Mouse (Mus musculus) intestine, embryonic 14.5 days (tissue): ENCODE results near the gene Prkch. TPM values are rescaled to one million over a fixed set of nuclear protein-coding genes. Genes with fewer than 3 reads are reported as not detected.

Source experiments
- ATAC-seq: fragments of 200-750 bp; cut with Nextera tagmentation; replicated peaks from 2 replicates; pipeline ENCODE4 v1.8.0; 2017; ENCODE audit warnings: low read depth, moderate number of reproducible peaks, moderate TSS enrichment, moderate library complexity; ENCODE audit not compliant: low FRiP score, low TSS enrichment
- DNase-seq: peaks from one replicate; pipeline ENCODE4 v3.0.0-alpha.2; 2018; ENCODE audit warnings: low spot score
- H3K27ac ChIP-seq: fragments of 300-500 bp; sonication (generic); 2 replicates; pipeline ENCODE4 v1.5.1; 2014; ENCODE audit warnings: low read depth, mild to moderate bottlenecking, control low read depth
- H3K27me3 ChIP-seq: fragments of 300-500 bp; sonication (generic); replicated peaks from 2 replicates; pipeline ENCODE4 v1.6.1; 2014; ENCODE audit warnings: low read length, control low read depth; ENCODE audit not compliant: control insufficient read depth, insufficient read depth
- H3K36me3 ChIP-seq: fragments of 300-500 bp; sonication (generic); 2 replicates; pipeline ENCODE4 v1.6.1; 2014; ENCODE audit warnings: low read length, control low read depth; ENCODE audit not compliant: control insufficient read depth, insufficient read depth
- H3K4me1 ChIP-seq: fragments of 300-500 bp; sonication (generic); replicated peaks from 2 replicates; pipeline ENCODE4 v1.6.1; 2014; ENCODE audit warnings: low read length, control low read depth, mixed read lengths; ENCODE audit not compliant: control insufficient read depth, insufficient read depth
- H3K4me2 ChIP-seq: fragments of 300-500 bp; sonication (generic); 2 replicates; pipeline ENCODE4 v1.6.1; 2014; ENCODE audit warnings: low read length
- H3K4me3 ChIP-seq: fragments of 300-500 bp; sonication (generic); 2 replicates; pipeline ENCODE4 v1.5.1; 2014; ENCODE audit warnings: low read depth, low read length, control low read depth, mixed read lengths
- H3K9ac ChIP-seq: fragments of 300-500 bp; sonication (generic); 2 replicates; pipeline ENCODE4 v1.6.1; 2014; ENCODE audit warnings: mild to moderate bottlenecking, low read length
- H3K9me3 ChIP-seq: fragments of 300-500 bp; sonication (generic); 2 replicates; pipeline ENCODE4 v1.6.1; 2016; ENCODE audit warnings: low read length, control low read depth; ENCODE audit not compliant: control insufficient read depth
- WGBS: fragments of 180-500 bp; shearing (Covaris S2); extraction: QIAGEN DNeasy Blood & Tissue Kit; methylation state at CpG from one replicate; pipeline ENCODE4 v1.1.7; 2014; 5-methylcytosine and 5-hydroxymethylcytosine counted together
- polyA plus RNA-seq: library from polyadenylated mRNA; unstranded; fragments of >200 nt; fragmentation: Nextera tagmentation; extraction: Ambion mirVana; gene quantifications from 2 replicates; pipeline ENCODE4 v1.2.1, GENCODE M21; 2014

Gene Prkch
- polyA plus RNA-seq, 1 experiment from 2014 or later, result 8.0 TPM

DNA sequence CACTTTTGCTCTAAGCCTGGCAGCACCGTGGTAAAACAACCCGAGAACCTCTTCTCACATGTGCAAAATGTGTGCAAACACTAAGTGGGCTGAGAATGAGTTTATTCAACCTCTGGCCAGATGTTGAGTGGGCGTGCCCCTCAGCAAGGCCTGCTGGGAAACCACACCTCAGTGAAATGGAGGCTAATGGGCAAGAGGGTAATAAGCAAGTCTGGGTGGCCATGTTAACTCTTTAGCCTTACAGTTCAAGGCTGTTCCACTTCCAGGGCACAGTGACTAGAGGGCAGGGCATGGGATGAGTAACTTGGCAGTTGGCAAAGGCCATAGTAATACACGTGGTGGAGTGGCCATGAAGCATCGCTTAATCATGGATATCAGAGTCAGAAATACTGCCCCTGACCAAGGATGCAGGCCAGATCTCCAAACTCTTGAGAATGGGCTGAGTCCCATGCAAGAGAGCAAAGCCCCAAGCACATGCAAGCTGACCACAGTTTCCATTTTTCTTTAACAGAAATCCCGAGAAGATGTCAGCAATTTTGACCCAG, 191.9 kb downstream of the Prkch start:
- no peaks in the 10 kb centered on the region for H3K36me3 ChIP-seq
- no peak for ATAC-seq
- no peaks in the 10 kb centered on the region for H3K27me3 ChIP-seq
- no peak overlapping the region for H3K4me3 ChIP-seq
- no peaks in the 10 kb centered on the region for H3K4me1 ChIP-seq
- no peaks in the 10 kb centered on the region for H3K9me3 ChIP-seq
- no peak for DNase-seq
- 91% methylated on average over 6 of the region's 6 CpGs for WGBS
- H3K9ac ChIP-seq, result no peak overlapping the region
- no peak overlapping the region for H3K4me2 ChIP-seq
- no peak overlapping the region for H3K27ac ChIP-seq

DNA sequence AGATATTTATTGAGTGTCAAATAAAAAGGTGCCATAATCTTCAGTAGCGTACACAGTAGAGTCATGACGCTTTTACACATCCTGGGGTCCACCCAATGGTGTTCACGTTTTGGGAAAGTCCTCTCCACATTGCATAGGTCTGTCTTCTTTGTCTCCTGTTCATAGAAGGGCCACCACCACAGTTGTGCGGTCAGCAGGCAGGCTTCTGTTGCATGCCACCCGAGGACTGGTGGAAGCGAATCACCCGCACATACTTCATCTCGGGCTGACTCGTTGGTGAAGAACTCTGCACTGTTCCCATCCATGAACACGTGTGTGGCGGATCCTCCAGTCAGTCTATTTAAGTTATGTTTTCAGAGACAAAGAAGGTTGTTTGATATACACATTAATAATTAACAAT, 193.1 kb downstream of the Prkch start:
- H3K9ac ChIP-seq, result no peak overlapping the region
- no peak overlapping the region for H3K27ac ChIP-seq
- H3K36me3 ChIP-seq, result no peaks in the 10 kb centered on the region
- H3K27me3 ChIP-seq, result no peaks in the 10 kb centered on the region
- no peak overlapping the region for H3K4me3 ChIP-seq
- 86% methylated on average over 11 of the region's 11 CpGs for WGBS
- no peaks in the 10 kb centered on the region for H3K4me1 ChIP-seq
- ATAC-seq (no peak), DNase-seq (no peak)
- H3K4me2 ChIP-seq, result no peak overlapping the region
- no peaks in the 10 kb centered on the region for H3K9me3 ChIP-seq

DNA sequence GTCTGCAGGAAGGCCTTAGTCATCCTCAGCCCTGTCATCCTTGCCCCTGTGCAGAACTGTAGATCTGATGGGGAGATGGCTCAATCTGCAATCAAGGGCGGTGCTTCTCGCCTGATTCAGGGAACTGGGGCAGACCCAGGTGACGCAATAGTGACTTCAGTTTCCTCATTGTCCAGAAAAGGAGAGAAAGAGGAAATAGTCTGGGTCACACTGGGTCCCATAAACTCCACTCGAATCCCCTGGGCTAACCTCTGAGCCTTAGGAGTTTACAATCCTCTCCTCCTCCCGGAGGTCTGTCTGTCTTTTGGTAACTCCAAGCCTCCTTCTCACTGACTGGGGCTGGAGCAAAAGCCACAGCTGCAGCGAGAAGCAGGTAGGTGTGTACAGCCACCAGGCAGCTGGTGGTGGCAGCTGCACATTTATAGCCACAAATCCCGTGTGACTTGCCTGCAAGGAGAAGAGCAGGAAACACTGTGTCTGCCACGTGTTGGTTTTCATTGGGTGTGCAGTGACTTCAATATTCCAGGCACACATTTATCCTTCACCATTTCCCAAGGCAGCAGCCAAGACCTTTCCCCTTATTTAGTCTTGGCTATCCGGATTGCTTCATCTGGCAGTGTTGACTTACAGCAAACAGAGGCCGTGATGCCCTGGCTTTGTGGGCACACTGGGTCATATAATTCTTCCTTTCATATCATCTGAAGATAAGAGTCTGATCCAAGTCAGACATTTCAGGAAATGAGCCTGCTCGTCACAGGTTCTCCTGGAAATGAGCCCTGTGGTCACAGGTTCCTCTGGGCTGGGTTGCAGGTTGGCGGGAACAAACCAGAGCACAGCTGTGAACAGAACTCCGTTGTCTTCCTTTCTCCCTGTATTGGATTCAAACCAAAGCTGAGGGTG, 195.0 kb downstream of the Prkch start:
- WGBS, result 50% methylated on average over 13 of the region's 13 CpGs

DNA sequence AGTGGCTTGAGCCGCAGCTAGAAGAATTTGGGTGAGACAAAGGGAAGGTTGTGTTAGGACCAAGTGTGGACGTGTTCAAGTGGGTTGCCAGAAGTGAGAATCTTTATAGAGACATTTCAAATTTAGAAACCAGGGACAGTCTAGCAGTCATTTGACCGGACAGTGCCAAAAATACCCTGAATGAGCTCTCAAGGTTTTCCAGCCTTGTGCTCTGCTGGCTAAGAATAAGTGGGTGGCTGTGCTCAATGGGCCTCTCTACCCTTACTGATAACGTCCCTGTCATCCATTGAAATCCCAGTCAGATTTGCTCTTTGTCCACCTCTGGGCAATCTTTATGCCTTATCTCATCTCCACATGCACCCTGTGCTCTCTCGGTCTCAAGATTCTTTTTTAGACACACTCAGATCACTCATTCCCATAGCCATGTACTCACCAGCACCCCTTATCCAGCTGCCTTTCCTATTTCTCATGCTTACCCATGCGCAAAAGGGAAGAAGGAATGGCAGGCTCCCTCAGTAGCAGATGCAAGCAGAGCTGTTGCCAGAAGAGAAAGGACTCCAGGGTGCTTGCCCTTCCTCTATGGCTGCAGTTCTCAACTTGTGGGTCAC, 196.9 kb downstream of the Prkch start:
- DNase-seq (no peak), ATAC-seq (no peak)

More for the DNA sequence above, 195.0 kb downstream of the Prkch start:
- ATAC-seq (peak; percentile 76), DNase-seq (peak; percentile 63)
- Histone ChIP-seq H3K9ac (no peak overlapping the region), H3K4me3 (no peak overlapping the region), H3K27me3 (no peaks in the 10 kb centered on the region), H3K4me2 (0 out of 2 replicates have a peak overlapping the region, but pooled peaks have one; percentile 7), H3K36me3 (no peaks in the 10 kb centered on the region), H3K9me3 (no peaks in the 10 kb centered on the region), H3K27ac (peak overlapping the region; percentile 72), H3K4me1 (no peaks in the 10 kb centered on the region)

DNA sequence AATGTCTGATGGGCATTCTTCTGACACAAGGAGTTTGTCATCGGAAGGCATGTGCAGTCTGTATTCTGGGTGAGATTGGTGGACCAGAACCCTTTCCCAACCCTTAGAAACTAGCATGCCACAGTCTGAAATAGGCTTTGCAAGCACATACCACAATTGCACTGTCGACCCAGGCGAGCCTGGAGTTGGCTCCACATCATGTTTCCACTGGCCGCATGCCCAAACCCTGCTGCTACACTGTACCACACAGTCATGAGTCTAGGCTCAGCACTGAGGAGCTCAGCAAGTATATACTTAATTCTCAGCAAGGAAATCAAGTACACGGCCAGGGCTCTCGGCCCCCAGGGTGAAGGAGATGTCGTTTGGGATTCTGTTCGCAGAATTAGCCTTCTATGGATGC, 202.3 kb downstream of the Prkch start:
- Histone ChIP-seq H3K9me3 (no peaks in the 10 kb centered on the region), H3K27me3 (no peaks in the 10 kb centered on the region), H3K4me3 (no peak overlapping the region), H3K36me3 (no peaks in the 10 kb centered on the region), H3K27ac (no peak overlapping the region), H3K4me2 (no peak overlapping the region), H3K9ac (no peak overlapping the region), H3K4me1 (peaks cover 10% of the 10 kb centered on the region)
- ATAC-seq, result no peak
- WGBS, result 78% methylated on average over 8 of the region's 8 CpGs
- DNase-seq, result no peak

More for the DNA sequence above, 196.9 kb downstream of the Prkch start:
- Histone ChIP-seq H3K4me1 (no peaks in the 10 kb centered on the region), H3K36me3 (no peaks in the 10 kb centered on the region), H3K4me3 (no peak overlapping the region), H3K9me3 (no peaks in the 10 kb centered on the region), H3K27ac (no peak overlapping the region), H3K4me2 (no peak overlapping the region), H3K9ac (no peak overlapping the region), H3K27me3 (no peaks in the 10 kb centered on the region)
- WGBS, result 85% methylated on average over 6 of the region's 6 CpGs

DNA sequence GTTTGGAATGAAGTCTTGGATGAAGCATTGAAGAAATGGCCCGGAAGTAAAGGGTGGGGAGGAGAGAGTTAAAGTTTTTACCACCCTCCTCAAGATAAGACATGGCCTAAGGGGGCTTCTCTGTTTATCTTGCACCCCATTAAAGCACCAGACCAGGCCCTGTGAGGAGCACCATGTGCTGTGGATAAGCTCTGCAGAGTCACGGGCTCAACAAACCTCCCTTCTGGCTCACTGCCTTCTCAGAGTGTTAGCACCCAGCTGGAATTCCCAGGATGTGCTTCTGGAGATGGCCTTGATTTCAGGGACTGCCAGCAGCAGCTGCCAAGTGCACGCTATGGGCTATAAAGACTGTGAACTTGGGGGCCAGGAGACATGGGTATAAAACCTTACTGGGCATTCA, 204.3 kb downstream of the Prkch start:
- H3K36me3 ChIP-seq, result no peaks in the 10 kb centered on the region
- ATAC-seq (no peak), DNase-seq (no peak)
- no peaks in the 10 kb centered on the region for H3K27me3 ChIP-seq
- H3K4me1 ChIP-seq, result peaks cover 13% of the 10 kb centered on the region
- H3K4me3 ChIP-seq, result no peak overlapping the region
- H3K27ac ChIP-seq, result no peak overlapping the region
- H3K9me3 ChIP-seq, result no peaks in the 10 kb centered on the region
- no peak overlapping the region for H3K9ac ChIP-seq
- 35% methylated on average over 3 of the region's 3 CpGs for WGBS
- H3K4me2 ChIP-seq, result no peak overlapping the region

DNA sequence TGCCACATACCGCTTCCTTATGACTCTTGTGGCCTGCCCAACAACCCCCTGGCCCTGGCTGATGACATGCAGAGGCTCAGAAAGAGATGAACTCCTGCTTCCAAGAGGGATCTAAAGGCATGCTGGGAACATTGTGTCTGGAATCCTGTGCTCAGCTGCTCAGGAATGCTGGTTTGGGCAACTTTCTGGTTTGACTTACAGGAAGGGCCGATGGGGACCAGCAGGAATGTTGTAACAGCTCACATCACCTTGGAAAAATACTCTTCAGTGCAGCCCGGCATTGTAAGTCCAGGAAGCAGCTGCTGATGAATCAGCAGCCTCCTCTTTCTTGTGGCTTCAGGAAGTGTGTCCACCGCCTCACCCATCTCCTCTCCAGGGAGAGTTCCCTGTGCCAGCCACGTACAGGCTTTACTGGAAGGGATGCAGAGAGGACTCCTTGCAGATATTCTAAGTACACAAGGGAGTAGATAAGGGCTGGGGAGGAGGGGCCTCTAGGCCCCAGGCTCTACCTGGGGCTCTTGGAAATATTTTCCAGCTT, 206.0 kb downstream of the Prkch start:
- H3K4me2 ChIP-seq, result no peak overlapping the region
- H3K27ac ChIP-seq, result peak overlapping the region; percentile 65; the same call in 1 of the 2 replicates
- no peaks in the 10 kb centered on the region for H3K9me3 ChIP-seq
- H3K36me3 ChIP-seq, result no peaks in the 10 kb centered on the region
- ATAC-seq, result peak; percentile 32; the same call in 1 of the 2 replicates
- H3K27me3 ChIP-seq, result no peaks in the 10 kb centered on the region
- H3K4me3 ChIP-seq, result no peak overlapping the region
- DNase-seq, result peak; percentile 60
- peaks cover 23% of the 10 kb centered on the region for H3K4me1 ChIP-seq
- WGBS, result 22% methylated on average over 5 of the region's 5 CpGs
- H3K9ac ChIP-seq, result no peak overlapping the region

DNA sequence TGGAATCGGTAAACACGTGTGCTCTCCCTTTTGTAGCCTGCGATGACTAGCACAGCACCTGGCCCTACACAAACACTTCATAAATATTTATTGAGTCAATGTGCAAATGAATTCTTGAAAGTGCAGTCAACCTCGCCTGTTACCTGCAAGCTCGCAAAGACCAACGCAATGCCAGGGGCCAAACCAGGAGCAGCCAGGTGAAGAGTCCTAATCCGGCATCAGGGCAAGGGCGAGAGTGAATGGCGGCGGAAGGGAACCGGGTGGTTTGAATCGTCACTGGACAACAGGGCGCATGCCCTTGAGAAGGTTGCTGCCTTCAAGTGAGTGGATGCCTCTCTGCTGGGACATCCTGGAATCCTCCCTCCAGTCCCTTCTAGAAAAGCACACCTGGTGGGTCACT, 208.6 kb downstream of the Prkch start:
- Histone ChIP-seq H3K4me2 (no peak overlapping the region), H3K36me3 (no peaks in the 10 kb centered on the region), H3K9me3 (no peaks in the 10 kb centered on the region), H3K9ac (no peak overlapping the region), H3K4me1 (peaks cover 23% of the 10 kb centered on the region), H3K27me3 (no peaks in the 10 kb centered on the region), H3K4me3 (no peak overlapping the region), H3K27ac (no peak overlapping the region)
- no peak for ATAC-seq
- DNase-seq, result no peak
- 60% methylated on average over 13 of the region's 13 CpGs for WGBS
